Mouse (Mus musculus) embryonic fibroblast, embryonic 13.5 days (primary cell): ENCODE measurements around the gene Myzap. TPM values are rescaled to one million over a fixed set of nuclear protein-coding genes. Genes with fewer than 3 reads are reported as not detected.
A peak's percentile ranks its signal among the peaks of the same experiment; 100 is the strongest.

ENCODE experiments used
- H3K27ac ChIP-seq: 2 replicates; pipeline ENCODE4 v1.5.1; 2012; ENCODE audit warnings: low read length, control low read depth, inconsistent platforms; ENCODE audit not compliant: insufficient read depth
- H3K4me1 ChIP-seq: 2 replicates; pipeline ENCODE4 v1.6.1; 2011; ENCODE audit warnings: low read length; ENCODE audit not compliant: control insufficient read depth, insufficient read depth
- H3K4me3 ChIP-seq: 2 replicates; pipeline ENCODE4 v1.5.1; 2011; ENCODE audit warnings: mild to moderate bottlenecking, control low read depth, low read length; ENCODE audit not compliant: insufficient read depth
- CTCF ChIP-seq: IDR thresholded peaks from 2 replicates; pipeline ENCODE4 v1.5.1; 2011; ENCODE audit warnings: mild to moderate bottlenecking, control low read depth, low read length, moderate library complexity, borderline replicate concordance; ENCODE audit not compliant: insufficient read depth
- POLR2A ChIP-seq: IDR thresholded peaks from 2 replicates; pipeline ENCODE4 v1.6.1; 2011; ENCODE audit warnings: low read depth, mild to moderate bottlenecking, control low read depth, low read length, moderate library complexity
- polyA plus RNA-seq: library from polyadenylated mRNA; stranded (reverse); fragments of >200 nt; gene quantifications from 2 replicates; pipeline ENCODE4 v1.2.4, GENCODE M21; 2011; ENCODE audit warnings: low read depth; ENCODE audit not compliant: missing spikeins, insufficient read length

Gene Myzap
- polyA plus RNA-seq = 1.5 TPM in 2 replicates

DNA sequence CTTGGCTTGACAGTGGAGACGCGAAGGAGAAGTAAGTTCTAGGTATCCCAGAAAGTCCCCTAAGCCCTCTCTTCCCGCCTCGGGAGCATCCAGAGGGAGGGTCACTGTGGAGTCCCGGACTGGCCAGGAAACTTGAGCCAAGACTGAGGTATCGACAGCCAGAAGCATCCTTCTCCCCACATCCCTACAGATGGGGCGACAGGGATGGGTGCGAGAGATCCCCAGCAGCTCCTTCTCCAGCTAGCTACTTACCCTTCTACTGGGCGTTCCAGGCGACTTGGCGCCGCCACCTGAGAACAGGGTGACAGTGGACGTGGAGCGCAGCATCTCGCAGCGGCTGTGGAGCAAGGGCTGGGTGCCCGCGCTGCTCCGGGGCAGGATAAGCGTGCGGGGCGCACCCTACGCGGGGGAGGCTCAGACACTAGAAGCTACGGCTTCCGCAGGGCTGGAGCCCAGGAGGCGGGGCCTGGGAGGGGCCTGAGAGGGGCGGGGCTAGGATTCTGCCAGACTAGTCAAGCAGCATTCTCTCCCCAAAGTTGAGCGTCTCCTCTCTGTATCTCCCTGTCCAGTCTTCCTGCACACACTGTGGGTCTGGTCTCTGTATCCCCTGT lies at the start of gene Myzap:
Myzap (minus strand) TSS at position 423 of the 611 bp plus-strand sequence.
- TF ChIP-seq CTCF (no peak), POLR2A (peak; percentile 60)
- H3K4me1 ChIP-seq = no peaks in the 10 kb centered on the region
- H3K4me3 ChIP-seq = peak within 1 kb of the TSS; percentile 46
- H3K27ac ChIP-seq = no peak within 1 kb of the TSS

DNA sequence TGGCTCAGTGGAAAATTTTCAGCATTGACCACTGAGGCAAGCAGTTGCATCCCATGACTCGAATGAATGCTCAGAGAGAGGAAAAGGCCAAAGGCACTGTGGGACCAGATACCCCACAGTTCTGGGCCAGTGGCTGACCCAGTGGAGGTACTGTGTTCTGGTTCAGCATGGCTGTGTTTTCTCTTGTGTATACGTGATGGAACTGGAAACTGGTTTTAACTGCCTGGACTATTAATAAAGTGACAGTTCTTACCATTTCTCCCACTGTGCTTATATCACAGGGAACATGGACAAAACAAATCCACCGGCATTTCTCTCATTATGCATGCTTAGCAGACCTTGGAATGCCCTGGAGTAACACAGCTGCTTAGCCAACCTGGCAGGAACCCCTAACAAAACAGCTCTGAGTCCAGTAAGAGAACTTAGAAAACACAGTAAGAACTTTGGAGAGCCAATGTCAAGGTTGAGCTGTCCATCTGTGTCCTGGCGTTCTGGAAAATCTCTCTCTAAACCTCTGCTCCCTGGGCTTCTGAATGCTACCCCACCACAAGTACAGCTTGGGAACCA lies 48.3 kb upstream of the Myzap start:
- TF ChIP-seq CTCF = no peak
- no peak for TF ChIP-seq POLR2A
- H3K4me3 ChIP-seq = no peak overlapping the region
- no peaks in the 10 kb centered on the region for H3K4me1 ChIP-seq
- H3K27ac ChIP-seq = no peak overlapping the region

DNA sequence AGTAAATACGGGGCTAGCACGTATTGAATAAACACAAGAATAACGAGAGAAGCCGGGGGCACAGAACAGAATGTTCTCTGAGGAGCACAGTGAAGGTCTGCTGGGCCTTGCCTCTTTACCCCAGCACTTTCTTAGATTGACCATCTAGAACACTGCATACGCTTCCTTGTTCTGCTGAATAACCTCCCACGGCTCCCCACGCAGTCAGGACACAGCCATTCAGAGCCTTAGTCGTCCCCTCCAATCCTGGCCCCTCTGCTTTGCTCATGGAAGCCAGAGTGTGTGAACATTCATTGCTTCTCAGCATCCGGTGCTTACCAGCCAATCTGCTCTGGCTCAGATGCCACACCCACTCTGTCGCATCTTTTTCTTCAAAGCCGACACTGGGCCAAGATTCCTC lies 46.0 kb upstream of the Myzap start:
- Histone ChIP-seq H3K4me3 (no peak overlapping the region), H3K27ac (no peak overlapping the region), H3K4me1 (no peaks in the 10 kb centered on the region)
- no peak for TF ChIP-seq POLR2A
- no peak for TF ChIP-seq CTCF

DNA sequence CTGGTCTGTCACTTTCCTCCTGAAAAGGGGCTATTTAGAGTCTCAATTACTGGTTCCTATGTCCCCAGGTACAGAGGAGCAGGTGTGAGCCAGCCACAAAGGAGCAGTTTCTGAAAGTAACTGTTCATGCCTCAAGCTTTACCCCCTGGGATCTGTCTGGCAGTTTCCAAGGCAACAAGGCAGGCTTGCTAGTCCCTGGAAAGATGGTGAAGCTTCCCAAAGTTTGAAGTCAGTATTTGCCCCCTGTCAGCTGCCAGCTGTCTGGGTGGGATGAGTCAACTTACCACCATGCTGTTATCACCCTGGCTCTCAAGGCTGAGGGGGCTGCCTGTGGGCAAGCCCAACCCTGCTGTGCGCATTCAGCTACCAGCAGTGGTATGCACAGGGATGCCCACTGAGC lies 44.7 kb upstream of the Myzap start:
- H3K4me3 ChIP-seq = no peak overlapping the region
- no peak for TF ChIP-seq POLR2A
- no peak for TF ChIP-seq CTCF
- H3K4me1 ChIP-seq = no peaks in the 10 kb centered on the region
- H3K27ac ChIP-seq = no peak overlapping the region

DNA sequence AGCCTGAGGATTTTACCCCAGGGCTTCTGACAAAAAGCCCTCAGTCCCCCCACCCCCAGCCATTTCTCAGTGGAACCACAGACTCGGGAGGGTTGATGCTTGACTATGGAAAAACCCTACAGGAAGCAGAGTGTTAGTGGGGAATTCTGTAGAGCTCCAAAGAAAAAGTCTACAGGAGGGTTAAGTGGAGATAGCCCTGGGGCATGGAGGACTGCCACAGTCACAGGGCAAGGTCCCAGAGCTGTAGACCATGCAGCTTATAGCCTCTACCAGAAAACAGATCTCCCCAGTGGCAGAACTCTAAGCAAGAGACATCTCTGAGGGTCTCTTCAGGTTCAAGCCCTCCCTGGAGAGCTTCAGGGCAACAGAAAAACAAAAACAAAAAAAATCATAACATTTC lies 43.5 kb upstream of the Myzap start:
- no peak overlapping the region for H3K27ac ChIP-seq
- no peak overlapping the region for H3K4me3 ChIP-seq
- no peak for TF ChIP-seq POLR2A
- no peak for TF ChIP-seq CTCF
- no peaks in the 10 kb centered on the region for H3K4me1 ChIP-seq

DNA sequence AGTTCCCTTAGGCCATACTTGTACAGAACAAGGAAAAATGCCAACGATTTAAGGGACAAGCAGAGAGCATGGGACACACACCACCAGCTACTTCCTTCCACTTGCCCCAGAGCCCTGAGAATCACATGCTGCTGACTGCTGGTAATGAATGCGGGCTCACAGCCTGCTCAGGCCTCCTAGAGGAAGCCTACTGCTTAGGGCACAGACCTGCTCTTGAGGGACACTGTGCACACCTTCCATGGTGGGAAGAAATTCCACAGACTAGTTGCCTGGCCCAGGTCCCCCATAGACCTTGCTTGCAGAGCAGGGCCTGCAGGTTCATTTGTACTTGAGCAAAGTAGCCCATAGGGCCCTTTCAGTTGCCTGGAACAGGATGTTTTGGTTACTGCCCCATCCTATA lies 42.8 kb upstream of the Myzap start:
- no peak for TF ChIP-seq POLR2A
- no peak for TF ChIP-seq CTCF
- Histone ChIP-seq H3K27ac (no peak overlapping the region), H3K4me3 (no peak overlapping the region), H3K4me1 (no peaks in the 10 kb centered on the region)

DNA sequence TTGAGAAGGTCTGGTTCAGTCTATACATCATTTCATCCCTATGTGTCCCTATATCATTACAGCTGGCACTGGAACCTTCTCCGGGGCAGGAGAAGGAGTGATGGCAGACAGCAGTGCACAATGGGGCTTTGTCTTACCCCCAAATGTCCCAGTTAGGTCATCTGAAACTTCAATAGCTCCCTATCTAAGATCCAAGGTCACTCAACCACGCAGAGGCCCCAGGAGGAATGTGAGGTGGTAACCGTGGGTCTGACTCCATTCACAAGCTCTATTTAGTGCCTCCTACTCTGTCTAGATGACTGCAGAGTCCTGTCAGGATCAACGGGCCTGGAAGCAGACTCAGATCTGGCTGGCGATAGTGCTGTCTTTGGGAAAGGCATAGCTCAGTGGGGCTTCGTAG lies 36.8 kb upstream of the Myzap start:
- no peak for TF ChIP-seq POLR2A
- no peak for TF ChIP-seq CTCF
- H3K4me1 ChIP-seq = peaks cover 6% of the 10 kb centered on the region; the same call in 1 of the 2 replicates
- no peak overlapping the region for H3K27ac ChIP-seq
- no peak overlapping the region for H3K4me3 ChIP-seq

DNA sequence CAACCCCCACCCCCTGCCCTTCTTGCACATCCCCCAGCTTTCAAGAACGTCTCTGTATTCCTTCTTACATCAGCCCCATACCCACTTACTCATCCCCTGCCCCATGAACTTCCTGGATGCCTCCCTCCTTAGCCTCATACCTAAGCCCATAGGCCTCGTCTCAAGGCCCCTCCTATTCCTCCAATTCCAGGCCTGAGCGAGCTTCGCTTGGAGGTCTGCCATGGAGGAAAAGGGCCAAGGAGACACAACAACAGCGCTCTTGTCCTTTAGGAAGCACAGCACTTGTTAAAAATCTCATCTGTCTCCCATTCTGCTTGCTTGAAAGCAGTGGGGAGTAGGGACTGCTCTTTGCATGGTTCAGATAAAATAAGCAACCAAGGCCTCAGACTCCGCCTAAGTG lies 36.1 kb upstream of the Myzap start:
- TF ChIP-seq POLR2A (no peak), CTCF (no peak)
- H3K4me3 ChIP-seq = no peak overlapping the region
- H3K4me1 ChIP-seq = peaks cover 6% of the 10 kb centered on the region; the same call in 1 of the 2 replicates
- H3K27ac ChIP-seq = no peak overlapping the region

DNA sequence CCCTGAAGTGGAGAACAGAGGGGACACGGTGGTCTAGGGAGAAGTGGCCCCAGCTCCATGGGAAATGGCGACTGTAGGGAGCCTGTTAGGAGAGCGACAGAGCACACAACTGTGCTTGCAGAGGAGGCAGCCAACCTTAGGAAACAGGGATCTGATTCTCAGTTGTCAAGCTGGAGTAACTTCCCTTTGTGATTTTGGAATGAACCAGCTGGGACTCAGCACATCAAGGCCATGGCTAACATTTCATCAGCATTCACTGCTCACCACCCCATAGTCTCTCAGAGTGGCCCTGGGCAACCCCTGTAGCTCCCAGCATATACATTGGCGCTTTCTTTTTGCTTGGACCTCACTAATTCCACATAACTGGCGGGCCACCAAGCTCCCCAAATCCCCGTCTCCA lies 33.8 kb upstream of the Myzap start:
- Histone ChIP-seq H3K4me1 (peaks cover 6% of the 10 kb centered on the region; the same call in 1 of the 2 replicates), H3K4me3 (no peak overlapping the region), H3K27ac (no peak overlapping the region)
- TF ChIP-seq CTCF = no peak
- no peak for TF ChIP-seq POLR2A

DNA sequence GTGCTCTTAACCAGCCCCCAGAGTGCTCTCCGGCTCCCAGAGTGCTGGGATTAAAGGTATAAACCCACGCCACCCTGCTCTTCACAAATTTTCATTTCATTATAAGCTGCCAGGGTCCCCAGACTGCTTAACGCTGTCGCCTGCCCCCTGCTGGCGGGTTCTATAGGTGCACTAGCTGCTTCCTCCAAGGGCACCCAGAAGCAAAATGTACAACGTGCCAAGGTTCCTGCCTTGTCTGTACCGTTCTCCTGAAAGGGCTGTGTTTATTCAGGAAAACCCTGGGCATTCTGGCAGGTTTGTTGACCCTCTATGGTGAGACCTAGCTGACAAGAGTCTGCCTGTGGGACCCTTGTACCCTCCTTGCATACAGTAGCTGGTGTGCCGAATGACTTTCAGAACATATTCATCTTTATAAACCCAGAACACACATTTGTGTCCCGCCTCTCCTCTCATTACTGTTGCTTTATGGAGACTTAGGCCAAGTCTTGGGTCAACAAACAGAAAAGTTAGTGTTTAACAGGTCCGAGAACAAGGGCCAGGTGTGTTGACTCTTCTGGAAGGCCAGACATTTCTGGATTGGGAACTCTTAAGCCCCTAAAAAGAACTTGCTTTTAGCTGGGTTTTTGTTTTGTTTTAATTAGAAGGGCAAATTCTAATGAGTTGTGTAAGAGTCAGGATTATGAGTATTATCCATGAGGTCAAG lies 32.8 kb upstream of the Myzap start:
- H3K27ac ChIP-seq = no peak overlapping the region
- TF ChIP-seq CTCF (peak; percentile 30; the same call in 1 of the 2 replicates), POLR2A (no peak)
- no peak overlapping the region for H3K4me3 ChIP-seq
- peaks cover 6% of the 10 kb centered on the region; the same call in 1 of the 2 replicates for H3K4me1 ChIP-seq
